Mouse (Mus musculus) cerebellum, adult 2 months (tissue): Measurements from ENCODE around the gene Mitd1.
A peak's percentile ranks its signal among the peaks of the same experiment; 100 is the strongest.

Source experiments
- CTCF ChIP-seq: fragments of 200-500 bp; IDR thresholded peaks from 2 replicates; pipeline ENCODE4 v1.5.1; 2011; ENCODE audit warnings: low read depth, mild to moderate bottlenecking, control low read depth, low read length, moderate library complexity, borderline replicate concordance; ENCODE audit not compliant: insufficient read depth
- POLR2A ChIP-seq: fragments of 200-500 bp; IDR thresholded peaks from 2 replicates; pipeline ENCODE4 v1.6.1; 2011; ENCODE audit warnings: low read length, control low read depth, borderline replicate concordance; ENCODE audit not compliant: insufficient read depth

DNA sequence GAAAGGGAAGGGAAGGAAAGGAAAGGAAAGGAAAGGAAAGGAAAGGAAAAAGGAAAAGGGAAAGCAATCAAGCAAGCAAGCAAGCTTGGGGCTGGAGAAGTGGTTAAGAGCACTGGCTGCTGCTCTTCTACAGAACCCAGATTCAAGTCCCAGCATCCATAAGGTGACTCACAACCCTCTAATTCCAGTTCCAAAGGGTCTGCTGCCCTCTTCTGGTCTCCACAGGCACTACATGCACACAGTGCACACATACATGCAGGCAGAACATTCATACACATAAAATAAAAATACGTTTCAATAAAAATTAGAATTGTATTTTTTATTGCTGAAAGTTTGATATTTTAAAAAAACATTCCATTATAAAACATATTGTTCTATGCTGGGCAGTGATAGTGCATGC lies 23.2 kb downstream of the Mitd1 start:
- TF ChIP-seq CTCF (peak; percentile 60), POLR2A (no peak)
